Mouse (Mus musculus): ENCODE results near the gene Chp1. TPM values are rescaled to one million over a fixed set of nuclear protein-coding genes. Genes with fewer than 3 reads are reported as not detected.
"Not testable (repeated sequence)": the region's sequence is repeated elsewhere in the genome, so short reads cannot be mapped to it uniquely, and the experiment has no call there.

Gene Chp1
- 63.6 and 67.7 TPM in 2 replicates for polyA plus RNA-seq (2012; rRNA removed)

GRCm38 (mm10) chr2:119547522-119548370 is at the start of gene Chp1, which contains the start of gene Exd1:
Gene Chp1 (plus strand): TSS chr2:119547697.
Gene Exd1 (minus strand): TSS chr2:119547627.
- no peak for TF ChIP-seq POLR2A (IDR thresholded peaks at IDR 0.05; ENCODE audit: borderline replicate concordance, extremely low read depth, insufficient read depth, insufficient read length, poor library complexity, severe bottlenecking)
- TF ChIP-seq CTCF (IDR thresholded peaks at IDR 0.05; ENCODE audit: borderline replicate concordance, extremely low read depth, insufficient read depth, insufficient read length), result no peak
- DNase-seq (ENCODE audit: low read depth), result peak; percentile 99

GRCm38 (mm10) chr2:119498859-119499258 is 48.6 kb upstream of the Chp1 start:
- TF ChIP-seq CTCF (IDR thresholded peaks at IDR 0.05; ENCODE audit: borderline replicate concordance, extremely low read depth, insufficient read depth, insufficient read length) (no peak), POLR2A (IDR thresholded peaks at IDR 0.05; ENCODE audit: borderline replicate concordance, extremely low read depth, insufficient read depth, insufficient read length, poor library complexity, severe bottlenecking) (no peak)
- no peak for DNase-seq (ENCODE audit: low read depth)

GRCm38 (mm10) chr2:119500965-119501652 is 46.4 kb upstream of the Chp1 start:
- TF ChIP-seq POLR2A (IDR thresholded peaks at IDR 0.05; ENCODE audit: borderline replicate concordance, extremely low read depth, insufficient read depth, insufficient read length, poor library complexity, severe bottlenecking), result no peak
- TF ChIP-seq CTCF (IDR thresholded peaks at IDR 0.05; ENCODE audit: borderline replicate concordance, extremely low read depth, insufficient read depth, insufficient read length), result no peak
- no peak for DNase-seq (ENCODE audit: low read depth)

GRCm38 (mm10) chr2:119507108-119507507 is 40.4 kb upstream of the Chp1 start:
- TF ChIP-seq POLR2A (IDR thresholded peaks at IDR 0.05; ENCODE audit: borderline replicate concordance, extremely low read depth, insufficient read depth, insufficient read length, poor library complexity, severe bottlenecking) (no peak), CTCF (IDR thresholded peaks at IDR 0.05; ENCODE audit: borderline replicate concordance, extremely low read depth, insufficient read depth, insufficient read length) (peak; percentile 8; the same call in 1 of the 2 replicates)
- DNase-seq (ENCODE audit: low read depth), result no peak

GRCm38 (mm10) chr2:119508518-119508917 is 39.0 kb upstream of the Chp1 start:
- not testable (repeated sequence) for DNase-seq (ENCODE audit: low read depth)

- no peak for DNase-seq (ENCODE audit: low read depth)
- TF ChIP-seq CTCF (IDR thresholded peaks at IDR 0.05; ENCODE audit: borderline replicate concordance, extremely low read depth, insufficient read depth, insufficient read length), result no peak
- no peak for TF ChIP-seq POLR2A (IDR thresholded peaks at IDR 0.05; ENCODE audit: borderline replicate concordance, extremely low read depth, insufficient read depth, insufficient read length, poor library complexity, severe bottlenecking)
Measured at GRCm38 (mm10) chr2:119510856-119511255, 36.6 kb upstream of the Chp1 start.

- TF ChIP-seq CTCF (IDR thresholded peaks at IDR 0.05; ENCODE audit: borderline replicate concordance, extremely low read depth, insufficient read depth, insufficient read length) (no peak), POLR2A (IDR thresholded peaks at IDR 0.05; ENCODE audit: borderline replicate concordance, extremely low read depth, insufficient read depth, insufficient read length, poor library complexity, severe bottlenecking) (no peak)
Measured at GRCm38 (mm10) chr2:119512292-119512691, 35.2 kb upstream of the Chp1 start.

GRCm38 (mm10) chr2:119514026-119514522 is 33.4 kb upstream of the Chp1 start:
- no peak for DNase-seq (ENCODE audit: low read depth)
- no peak for TF ChIP-seq POLR2A (IDR thresholded peaks at IDR 0.05; ENCODE audit: borderline replicate concordance, extremely low read depth, insufficient read depth, insufficient read length, poor library complexity, severe bottlenecking)
- no peak for TF ChIP-seq CTCF (IDR thresholded peaks at IDR 0.05; ENCODE audit: borderline replicate concordance, extremely low read depth, insufficient read depth, insufficient read length)

More at GRCm38 (mm10) chr2:119512292-119512691, 35.2 kb upstream of the Chp1 start:
- DNase-seq (ENCODE audit: low read depth), result no peak

- TF ChIP-seq POLR2A (IDR thresholded peaks at IDR 0.05; ENCODE audit: borderline replicate concordance, extremely low read depth, insufficient read depth, insufficient read length, poor library complexity, severe bottlenecking) (no peak), CTCF (IDR thresholded peaks at IDR 0.05; ENCODE audit: borderline replicate concordance, extremely low read depth, insufficient read depth, insufficient read length) (no peak)
- DNase-seq (ENCODE audit: low read depth), result no peak
Measured at GRCm38 (mm10) chr2:119516811-119517210, 30.7 kb upstream of the Chp1 start.

GRCm38 (mm10) chr2:119520550-119520949 is 26.9 kb upstream of the Chp1 start:
- peak; percentile 37 for DNase-seq (ENCODE audit: low read depth)

GRCm38 (mm10) chr2:119523836-119524235 is 23.7 kb upstream of the Chp1 start:
- no peak for DNase-seq (ENCODE audit: low read depth)
- TF ChIP-seq CTCF (IDR thresholded peaks at IDR 0.05; ENCODE audit: borderline replicate concordance, extremely low read depth, insufficient read depth, insufficient read length), result no peak
- no peak for TF ChIP-seq POLR2A (IDR thresholded peaks at IDR 0.05; ENCODE audit: borderline replicate concordance, extremely low read depth, insufficient read depth, insufficient read length, poor library complexity, severe bottlenecking)

More at GRCm38 (mm10) chr2:119520550-119520949, 26.9 kb upstream of the Chp1 start:
- TF ChIP-seq POLR2A (IDR thresholded peaks at IDR 0.05; ENCODE audit: borderline replicate concordance, extremely low read depth, insufficient read depth, insufficient read length, poor library complexity, severe bottlenecking), result no peak
- TF ChIP-seq CTCF (IDR thresholded peaks at IDR 0.05; ENCODE audit: borderline replicate concordance, extremely low read depth, insufficient read depth, insufficient read length), result no peak

Measured in brain, embryonic 14.5 days (tissue).